Mouse (Mus musculus) small intestine, adult 2 months (tissue): ENCODE measurements around the gene Maml3. TPM values are rescaled to one million over a fixed set of nuclear protein-coding genes. Genes with fewer than 3 reads are reported as not detected.

Experiments
- H3K27ac ChIP-seq: fragments of 200-500 bp; 2 replicates; pipeline ENCODE4 v1.5.1; 2012; ENCODE audit warnings: low read depth, low read length, control low read depth, inconsistent platforms; ENCODE audit not compliant: insufficient read depth
- H3K27me3 ChIP-seq: fragments of 200-500 bp; 2 replicates; pipeline ENCODE4 v1.6.1; 2012; ENCODE audit warnings: mild to moderate bottlenecking, moderate library complexity, low read length, inconsistent platforms; ENCODE audit not compliant: control insufficient read depth, insufficient read depth
- H3K36me3 ChIP-seq: fragments of 200-500 bp; 2 replicates; pipeline ENCODE4 v1.6.1; 2012; ENCODE audit warnings: mild to moderate bottlenecking, low read length, control low read depth, inconsistent platforms; ENCODE audit not compliant: control insufficient read depth, insufficient read depth
- H3K4me1 ChIP-seq: fragments of 200-500 bp; 2 replicates; pipeline ENCODE4 v1.6.1; 2012; ENCODE audit warnings: low read length, inconsistent platforms, mixed read lengths; ENCODE audit not compliant: control insufficient read depth, insufficient read depth, insufficient read length
- H3K4me3 ChIP-seq: fragments of 200-500 bp; 2 replicates; pipeline ENCODE4 v1.5.1; 2012; ENCODE audit warnings: low read depth, mild to moderate bottlenecking, control low read depth, inconsistent platforms, low read length, moderate library complexity
- CTCF ChIP-seq: fragments of 200-500 bp; IDR thresholded peaks from 2 replicates; pipeline ENCODE4 v1.5.1; 2012; ENCODE audit warnings: low read depth, mild to moderate bottlenecking, control low read depth, inconsistent platforms, low read length, moderate library complexity, mixed read lengths; ENCODE audit not compliant: insufficient replicate concordance, insufficient read length; ENCODE audit errors: extremely low read depth
- POLR2A ChIP-seq: fragments of 200-500 bp; IDR thresholded peaks from 2 replicates; pipeline ENCODE4 v1.6.1; 2012; ENCODE audit warnings: low read depth, mild to moderate bottlenecking, control low read depth, inconsistent platforms, low read length, moderate library complexity
- WGBS: fragments of 180-500 bp; shearing (Covaris S2); methylation state at CpG from one replicate; pipeline ENCODE4 v1.1.7; 2018; 5-methylcytosine and 5-hydroxymethylcytosine counted together
- polyA plus RNA-seq: library from polyadenylated mRNA; depleted of rRNA; stranded (reverse); fragments of >200 nt; gene quantifications from 2 replicates; pipeline ENCODE4 v1.2.3, GENCODE M21; 2012

Gene Maml3
- polyA plus RNA-seq, 1 experiment = 3.2 TPM

- no peaks in the 10 kb centered on the region for H3K36me3 ChIP-seq
- peaks cover 21% of the 10 kb centered on the region for H3K4me1 ChIP-seq
- TF ChIP-seq POLR2A (no peak), CTCF (no peak)
- H3K27me3 ChIP-seq = no peaks in the 10 kb centered on the region
- H3K4me3 ChIP-seq = no peak overlapping the region
- H3K27ac ChIP-seq = no peak overlapping the region
- 92% methylated on average over 12 of the region's 12 CpGs for WGBS
Measured at GRCm38 (mm10) chr3:51841598-51841997, 263.3 kb downstream of the Maml3 start.

DNA sequence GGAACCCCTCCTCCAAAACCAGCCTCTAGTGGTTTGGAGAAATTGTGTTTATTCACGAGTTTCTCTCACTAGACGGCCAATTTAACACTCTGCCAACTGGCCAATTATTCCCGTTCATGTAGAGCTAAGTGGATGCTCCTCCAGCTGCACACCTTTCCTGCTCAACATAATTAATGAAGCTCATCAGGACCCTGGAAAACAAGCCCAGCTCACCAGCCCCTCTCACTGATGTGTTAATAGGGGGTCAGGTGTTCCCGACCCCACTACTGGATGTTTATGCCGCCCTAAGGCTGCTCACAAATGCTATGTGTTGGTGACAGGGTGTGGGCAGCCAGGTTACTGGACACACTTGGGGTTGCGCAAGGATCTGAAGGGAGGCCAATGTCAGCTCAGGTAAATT is 263.7 kb downstream of the Maml3 start:
- peaks cover 17% of the 10 kb centered on the region for H3K4me1 ChIP-seq
- no peak for TF ChIP-seq CTCF
- no peak for TF ChIP-seq POLR2A
- WGBS = 93% methylated on average over 6 of the region's 6 CpGs
- H3K27me3 ChIP-seq = no peaks in the 10 kb centered on the region
- H3K36me3 ChIP-seq = no peaks in the 10 kb centered on the region
- no peak overlapping the region for H3K4me3 ChIP-seq
- H3K27ac ChIP-seq = no peak overlapping the region

- Histone ChIP-seq H3K36me3 (no peaks in the 10 kb centered on the region), H3K4me1 (peaks cover 14% of the 10 kb centered on the region), H3K4me3 (no peak overlapping the region), H3K27ac (no peak overlapping the region), H3K27me3 (no peaks in the 10 kb centered on the region)
- TF ChIP-seq CTCF = no peak
- TF ChIP-seq POLR2A = no peak
- WGBS = 88% methylated on average over 13 of the region's 13 CpGs
Measured at GRCm38 (mm10) chr3:51840095-51840805, 264.6 kb downstream of the Maml3 start.

GRCm38 (mm10) chr3:51839353-51839715 is 265.5 kb downstream of the Maml3 start:
- no peak overlapping the region for H3K4me3 ChIP-seq
- peaks cover 14% of the 10 kb centered on the region for H3K4me1 ChIP-seq
- WGBS = 22% methylated on average over 5 of the region's 5 CpGs
- H3K36me3 ChIP-seq = no peaks in the 10 kb centered on the region
- no peaks in the 10 kb centered on the region for H3K27me3 ChIP-seq
- peak overlapping the region; percentile 69 for H3K27ac ChIP-seq
- TF ChIP-seq POLR2A = no peak
- TF ChIP-seq CTCF = no peak

DNA sequence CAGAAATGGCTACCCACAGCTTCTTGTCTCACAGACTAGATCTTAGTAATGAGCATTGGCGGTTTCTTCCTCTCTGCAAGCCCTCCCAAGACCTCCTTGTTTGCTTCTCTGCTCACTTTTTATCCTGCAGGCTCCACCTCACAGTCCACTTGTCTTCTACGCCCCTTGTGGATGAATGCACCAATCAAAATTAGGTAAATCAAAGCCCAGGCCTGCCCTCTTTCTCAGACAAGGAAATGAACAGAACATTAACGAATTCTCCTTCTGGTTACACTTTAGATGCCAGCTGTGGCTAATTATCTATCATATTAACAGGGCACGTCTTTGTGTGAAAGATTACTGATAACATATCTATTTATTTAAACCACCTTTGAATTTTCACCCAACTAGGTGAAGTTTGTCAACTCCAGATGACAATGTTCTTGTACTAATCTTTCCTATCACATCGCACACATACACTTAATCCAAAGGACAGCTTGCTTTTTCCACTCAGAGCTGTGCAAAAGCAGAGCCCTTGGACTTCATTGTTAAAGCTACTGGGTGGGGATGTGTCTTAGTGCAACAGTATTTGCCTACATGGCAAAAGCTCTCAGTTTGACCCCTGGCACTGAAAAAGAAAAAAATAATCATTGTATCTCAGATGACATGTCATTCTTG is 266.1 kb downstream of the Maml3 start:
- TF ChIP-seq CTCF (no peak), POLR2A (no peak)
- Histone ChIP-seq H3K4me3 (no peak overlapping the region), H3K4me1 (peaks cover 14% of the 10 kb centered on the region), H3K27me3 (no peaks in the 10 kb centered on the region), H3K36me3 (no peaks in the 10 kb centered on the region), H3K27ac (peak overlapping the region; percentile 69)
- WGBS = 32% methylated on average over 5 of the region's 5 CpGs

- 30% methylated on average over 15 of the region's 15 CpGs for WGBS
- no peak overlapping the region for H3K27ac ChIP-seq
- H3K4me1 ChIP-seq = peaks cover 7% of the 10 kb centered on the region; the same call in 1 of the 2 replicates
- H3K27me3 ChIP-seq = no peaks in the 10 kb centered on the region
- no peak for TF ChIP-seq POLR2A
- no peak for TF ChIP-seq CTCF
- no peak overlapping the region for H3K4me3 ChIP-seq
- no peaks in the 10 kb centered on the region for H3K36me3 ChIP-seq
Measured at GRCm38 (mm10) chr3:51832985-51833384, 271.9 kb downstream of the Maml3 start.

DNA sequence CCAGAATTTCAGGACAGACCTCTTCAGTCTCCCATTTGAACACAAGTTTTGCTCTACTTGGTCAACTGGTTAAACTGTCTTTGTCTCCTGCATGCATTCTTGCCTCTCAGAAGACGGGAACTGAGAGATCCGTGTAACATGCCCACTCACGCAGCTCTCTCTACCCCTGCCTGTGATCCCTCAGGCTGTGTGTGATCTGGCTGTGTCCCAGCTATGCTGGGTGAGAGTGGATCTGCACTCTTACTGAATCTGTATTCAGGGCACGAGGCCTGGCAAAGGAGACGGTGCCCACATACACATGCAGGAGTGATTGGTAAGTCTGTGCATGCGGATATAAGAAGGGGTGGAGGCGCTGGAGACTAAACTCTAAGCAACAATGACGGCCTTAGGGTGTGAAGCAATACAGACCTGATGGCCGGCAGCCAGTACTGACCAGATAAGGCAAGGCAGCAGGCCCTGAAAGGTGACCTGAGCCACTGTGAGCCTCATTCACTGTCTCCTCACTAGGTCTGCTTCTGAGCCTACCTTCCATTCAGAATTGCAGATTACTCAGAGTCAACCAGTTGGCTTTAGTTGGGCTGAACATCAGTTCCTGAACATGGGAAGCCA is 274.0 kb downstream of the Maml3 start:
- Histone ChIP-seq H3K27me3 (no peaks in the 10 kb centered on the region), H3K36me3 (no peaks in the 10 kb centered on the region), H3K27ac (no peak overlapping the region), H3K4me3 (no peak overlapping the region), H3K4me1 (peaks cover 7% of the 10 kb centered on the region; the same call in 1 of the 2 replicates)
- TF ChIP-seq CTCF = no peak
- TF ChIP-seq POLR2A = no peak
- 83% methylated on average over 9 of the region's 9 CpGs for WGBS

- peaks cover 3% of the 10 kb centered on the region; the same call in 1 of the 2 replicates for H3K4me1 ChIP-seq
- no peak overlapping the region for H3K27ac ChIP-seq
- no peaks in the 10 kb centered on the region for H3K27me3 ChIP-seq
- no peaks in the 10 kb centered on the region for H3K36me3 ChIP-seq
- no peak for TF ChIP-seq CTCF
- TF ChIP-seq POLR2A = no peak
- H3K4me3 ChIP-seq = no peak overlapping the region
- WGBS = 75% methylated on average over 10 of the region's 10 CpGs
Measured at GRCm38 (mm10) chr3:51825530-51825929, 279.3 kb downstream of the Maml3 start.
